Mouse (Mus musculus) MEL (cell line): ENCODE data around the gene Gm45021. TPM values are rescaled to one million over a fixed set of nuclear protein-coding genes. Genes with fewer than 3 reads are reported as not detected.

ENCODE experiments used
- DNase-seq: peaks from one replicate; pipeline ENCODE4 v3.0.0; 2011; ENCODE audit warnings: low read depth, low spot score
- H3K27ac ChIP-seq: 2 replicates; pipeline ENCODE4 v1.5.1; 2012; ENCODE audit warnings: low read depth, mild to moderate bottlenecking, control low read depth, low read length, moderate library complexity; ENCODE audit not compliant: control insufficient read depth
- H3K27me3 ChIP-seq, 2 experiments: fragments of 150-350 bp in 1 of 2; sonication (generic) in 1 of 2; 2 replicates each; pipeline ENCODE4 v1.6.1; 2012; ENCODE audit warnings: low read length in 2 of 2, mild to moderate bottlenecking in 2 of 2, improper control_type of control experiment in 1 of 2, moderate library complexity in 1 of 2; ENCODE audit not compliant: insufficient read depth in 2 of 2, control insufficient read depth in 1 of 2
- H3K36me3 ChIP-seq, 2 experiments: 2 replicates each; pipeline ENCODE4 v1.6.1; 2012 to 2014; ENCODE audit warnings: low read length in 2 of 2, improper control_type of control experiment in 1 of 2, inconsistent platforms in 1 of 2, mild to moderate bottlenecking in 1 of 2; ENCODE audit not compliant: insufficient read depth in 2 of 2, control insufficient read depth in 1 of 2
- H3K4me1 ChIP-seq, 2 experiments: fragments of 150-350 bp in 1 of 2; sonication (generic) in 1 of 2; 2 replicates each; pipeline ENCODE4 v1.6.1; 2012; ENCODE audit warnings: low read length in 2 of 2, improper control_type of control experiment in 1 of 2, mild to moderate bottlenecking in 1 of 2; ENCODE audit not compliant: insufficient read depth in 2 of 2, control insufficient read depth in 1 of 2
- H3K4me3 ChIP-seq, 2 experiments: fragments of 150-350 bp in 1 of 2; sonication (generic) in 1 of 2; 2 replicates each; pipeline ENCODE4 v1.5.1; 2012; ENCODE audit warnings: low read depth in 2 of 2, low read length in 2 of 2, mild to moderate bottlenecking in 2 of 2, moderate library complexity in 2 of 2, control low read depth in 1 of 2, improper control_type of control experiment in 1 of 2; ENCODE audit not compliant: control insufficient read depth in 1 of 2, insufficient read depth in 1 of 2
- H3K79me2 ChIP-seq: 2 replicates; pipeline ENCODE4 v1.6.1; 2012; ENCODE audit warnings: mild to moderate bottlenecking, low read length, moderate library complexity; ENCODE audit not compliant: control insufficient read depth, poor library complexity, insufficient read depth
- H3K9ac ChIP-seq: 2 replicates; pipeline ENCODE4 v1.6.1; 2012; ENCODE audit warnings: low read depth, mild to moderate bottlenecking, control low read depth, low read length, moderate library complexity; ENCODE audit not compliant: control insufficient read depth, poor library complexity, severe bottlenecking
- H3K9me3 ChIP-seq: fragments of 150-350 bp; sonication (generic); replicated peaks from 2 replicates; pipeline ENCODE4 v1.6.1; 2012; ENCODE audit warnings: mild to moderate bottlenecking, low read length, improper control_type of control experiment, moderate library complexity; ENCODE audit not compliant: insufficient read depth
- BHLHE40 ChIP-seq: IDR thresholded peaks from 2 replicates; pipeline ENCODE4 v1.6.1; 2012; ENCODE audit warnings: low read depth, mild to moderate bottlenecking, inconsistent platforms, low read length, improper control_type of control experiment, borderline replicate concordance
- CHD1 ChIP-seq: IDR thresholded peaks from 2 replicates; pipeline ENCODE4 v1.6.1; 2012; ENCODE audit warnings: low read depth, mild to moderate bottlenecking, inconsistent platforms, low read length, improper control_type of control experiment
- GATA1 ChIP-seq: IDR thresholded peaks from 2 replicates; pipeline ENCODE4 v1.6.1; 2011; ENCODE audit warnings: low read depth, low read length, improper control_type of control experiment
- HCFC1 ChIP-seq: IDR thresholded peaks from 2 replicates; pipeline ENCODE4 v1.6.1; 2012; ENCODE audit warnings: low read depth, mild to moderate bottlenecking, inconsistent platforms, low read length, improper control_type of control experiment, moderate library complexity
- JUND ChIP-seq: IDR thresholded peaks from 2 replicates; pipeline ENCODE4 v1.6.1; 2011; ENCODE audit warnings: low read depth, mild to moderate bottlenecking, improper control_type of control experiment, low read length
- KAT2A ChIP-seq: conservative IDR thresholded peaks from 2 replicates; pipeline ENCODE4 v1.6.1; 2012; ENCODE audit warnings: low read depth, low read length, improper control_type of control experiment, inconsistent platforms
- MAX ChIP-seq: IDR thresholded peaks from 2 replicates; pipeline ENCODE4 v1.6.1; 2011; ENCODE audit warnings: low read length, improper control_type of control experiment
- MEF2A ChIP-seq: IDR thresholded peaks from 2 replicates; pipeline ENCODE4 v1.6.1; 2014; ENCODE audit warnings: low read depth, mild to moderate bottlenecking, inconsistent platforms, low read length, improper control_type of control experiment; ENCODE audit not compliant: poor library complexity, insufficient replicate concordance, severe bottlenecking; ENCODE audit errors: extremely low read depth
- MYB ChIP-seq: IDR thresholded peaks from 2 replicates; pipeline ENCODE4 v1.6.1; 2011; ENCODE audit warnings: mild to moderate bottlenecking, low read depth, low read length, improper control_type of control experiment
- MYC ChIP-seq: IDR thresholded peaks from 2 replicates; pipeline ENCODE4 v1.6.1; 2011; ENCODE audit warnings: low read depth, mild to moderate bottlenecking, low read length, improper control_type of control experiment, moderate library complexity
- NELFE ChIP-seq: IDR thresholded peaks from 2 replicates; pipeline ENCODE4 v1.6.1; 2011; ENCODE audit warnings: low read depth, low read length, improper control_type of control experiment
- POLR2A ChIP-seq, 2 experiments: IDR thresholded peaks; 2 replicates each; pipeline ENCODE4 v1.6.1; 2011 to 2012; ENCODE audit warnings: low read length in 2 of 2, mild to moderate bottlenecking in 2 of 2, control low read depth in 1 of 2, improper control_type of control experiment in 1 of 2, low read depth in 1 of 2, moderate library complexity in 1 of 2; ENCODE audit not compliant: control insufficient read depth in 1 of 2, insufficient read depth in 1 of 2, poor library complexity in 1 of 2
- POLR2AphosphoS5 ChIP-seq: IDR thresholded peaks from 2 replicates; pipeline ENCODE4 v1.6.1; 2012; ENCODE audit warnings: low read depth, borderline replicate concordance, mild to moderate bottlenecking, inconsistent platforms, low read length, moderate library complexity, mixed read lengths
- RAD21 ChIP-seq: IDR thresholded peaks from 2 replicates; pipeline ENCODE4 v1.6.1; 2011; ENCODE audit warnings: mild to moderate bottlenecking, low read depth, low read length, improper control_type of control experiment
- TAL1 ChIP-seq: IDR thresholded peaks from 2 replicates; pipeline ENCODE4 v1.6.1; 2012; ENCODE audit warnings: mild to moderate bottlenecking, inconsistent platforms, low read length, moderate library complexity, mixed read lengths
- USF1 ChIP-seq: IDR thresholded peaks from 2 replicates; pipeline ENCODE4 v1.6.1; 2014; ENCODE audit warnings: low read depth, mild to moderate bottlenecking, inconsistent platforms, low read length, improper control_type of control experiment, moderate library complexity
- ZKSCAN1 ChIP-seq: IDR thresholded peaks from 2 replicates; pipeline ENCODE4 v1.6.1; 2012; ENCODE audit warnings: low read depth, mild to moderate bottlenecking, inconsistent platforms, low read length, improper control_type of control experiment, moderate library complexity
- polyA plus RNA-seq, 2 experiments: library from polyadenylated mRNA; stranded (reverse) in 1 of 2; unstranded in 1 of 2; fragments of >175 nt in 1 of 2; fragments of >200 nt in 1 of 2; gene quantifications; 2 replicates each; pipeline versions ENCODE4 v1.2.1 to v1.2.4; 2012; ENCODE audit warnings: low replicate concordance in 2 of 2, low read depth in 1 of 2; ENCODE audit not compliant: insufficient read length in 2 of 2, insufficient read depth in 1 of 2, missing spikeins in 1 of 2
- total RNA-seq: library from RNA; depleted of rRNA; stranded (reverse); fragments of 300-350 nt; gene quantifications from 2 replicates; pipeline ENCODE4 v1.2.3, GENCODE M21; 2012

Gm45021 gene
- total and polyA plus RNA-seq, 3 experiments: not detected

GRCm38 (mm10) chr6:48541560-48542450 lies 47.6 kb upstream of the Gm45021 start:
- Histone ChIP-seq H3K36me3 (no peaks in the 10 kb centered on the region), H3K27me3 (no peaks in the 10 kb centered on the region), H3K9ac (no peak overlapping the region), H3K27ac (no peak overlapping the region), H3K4me1 (no peaks in the 10 kb centered on the region), H3K79me2 (no peaks in the 10 kb centered on the region), H3K9me3 (no peaks in the 10 kb centered on the region), H3K4me3 (no peak overlapping the region)
- TF ChIP-seq GATA1: no peak
- TF ChIP-seq MAX: no peak
- no peak for TF ChIP-seq POLR2A (IDR thresholded peaks at IDR 0.05; ENCODE audit: control insufficient read depth in 1 of 2, insufficient read depth in 1 of 2, low read depth in 1 of 2, low read length in 2 of 2, poor library complexity in 1 of 2)
- TF ChIP-seq KAT2A: no peak
- no peak for TF ChIP-seq JUND
- no peak for TF ChIP-seq USF1
- TF ChIP-seq MEF2A: no peak
- TF ChIP-seq ZKSCAN1: no peak
- no peak for TF ChIP-seq BHLHE40
- TF ChIP-seq CHD1: no peak
- DNase-seq: no peak

DNA sequence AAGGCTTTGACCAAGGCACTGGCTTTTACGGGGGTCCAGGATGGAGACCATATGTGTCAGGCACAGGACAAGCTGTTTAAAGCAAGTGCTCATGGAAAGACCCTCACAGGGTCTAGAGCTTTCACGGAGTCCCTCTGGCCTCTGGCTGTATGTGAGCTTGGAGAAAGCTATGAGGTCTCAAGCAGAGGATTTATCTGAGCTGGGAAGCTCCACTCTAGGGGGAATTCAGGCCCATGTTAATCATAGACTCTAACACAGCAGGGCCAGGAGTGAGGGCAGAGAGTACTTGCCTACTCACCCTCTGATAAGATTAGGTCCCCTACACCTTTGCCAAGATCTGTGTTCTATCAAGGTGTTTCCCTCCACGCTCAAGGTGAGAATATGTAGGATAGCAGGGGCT lies 46.8 kb upstream of the Gm45021 start:
- Histone ChIP-seq H3K4me1 (no peaks in the 10 kb centered on the region), H3K36me3 (no peaks in the 10 kb centered on the region), H3K79me2 (no peaks in the 10 kb centered on the region), H3K27ac (no peak overlapping the region), H3K9me3 (no peaks in the 10 kb centered on the region), H3K4me3 (no peak overlapping the region), H3K27me3 (no peaks in the 10 kb centered on the region), H3K9ac (no peak overlapping the region)
- no peak for DNase-seq
- TF ChIP-seq POLR2A (IDR thresholded peaks at IDR 0.05; ENCODE audit: control insufficient read depth in 1 of 2, insufficient read depth in 1 of 2, low read depth in 1 of 2, low read length in 2 of 2, poor library complexity in 1 of 2) (no peak), MYB (no peak), NELFE (no peak), CHD1 (no peak), POLR2AphosphoS5 (no peak), ZKSCAN1 (no peak), RAD21 (no peak), TAL1 (no peak), MYC (no peak), MEF2A (no peak), HCFC1 (no peak)
